Mouse (Mus musculus): ENCODE measurements at regions not wholly inside any gene's neighbourhood (a gene's known extent, or its start where the extent isn't known, plus 50 kb on each side); places are given as distances from the start of the nearest gene placed in this dataset.

DNA sequence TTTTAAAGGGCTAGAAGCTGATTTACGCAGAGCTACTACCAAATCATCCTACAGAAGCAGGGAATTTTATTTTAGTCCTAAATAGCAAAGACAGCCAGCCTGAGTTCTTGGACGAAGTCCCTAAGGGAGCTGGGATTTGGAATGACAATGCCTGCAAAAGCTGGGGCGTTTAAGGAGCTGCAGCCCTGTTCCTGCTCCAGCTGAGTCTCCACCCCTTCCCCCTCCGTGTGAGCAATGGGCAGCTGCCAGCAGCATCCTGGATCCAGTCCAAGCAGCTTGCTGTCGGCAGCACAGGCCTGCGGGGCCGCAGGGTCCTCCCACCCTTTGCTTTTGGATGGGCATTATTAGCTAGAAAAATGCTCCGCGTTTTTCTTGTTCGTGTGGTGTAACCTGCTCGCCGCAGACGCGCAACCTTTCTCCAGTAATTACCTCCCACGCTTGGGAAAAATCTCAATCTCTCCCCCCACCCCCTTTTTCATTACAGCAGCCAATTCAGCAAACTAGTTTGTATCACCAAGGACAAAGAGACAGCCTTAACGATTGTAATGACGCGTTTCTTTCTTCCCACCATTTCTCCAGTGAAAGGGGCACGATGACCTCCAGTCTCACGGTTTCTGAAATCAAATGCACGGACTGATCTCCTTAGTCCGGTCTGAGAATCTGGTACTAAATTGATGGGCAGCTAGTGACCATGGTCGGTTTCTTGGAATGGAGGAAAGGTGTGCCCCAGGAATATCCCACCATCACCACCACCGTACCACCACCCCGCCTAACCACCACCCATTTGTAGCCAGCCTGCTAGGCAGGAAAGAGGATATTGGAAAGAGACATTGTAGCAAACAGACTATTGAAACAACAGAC lies 78.5 kb upstream of the Med14 start:
- no peak for TF ChIP-seq CTCF (IDR thresholded peaks at IDR 0.05; ENCODE audit: low read depth)
- no peak for TF ChIP-seq EP300 (IDR thresholded peaks at IDR 0.05; ENCODE audit: low read depth)

Measured in liver, embryonic 14.5 days (tissue).